Mouse (Mus musculus): ENCODE results near the gene Tmem222. TPM values are rescaled to one million over a fixed set of nuclear protein-coding genes. Genes with fewer than 3 reads are reported as not detected.

Tmem222 gene
- polyA plus RNA-seq, 1 experiment: 47.7 TPM

GRCm38 (mm10) chr4:133300421-133300820, 22.8 kb upstream of the Tmem222 start:
- Histone ChIP-seq H3K4me1 (ENCODE audit: control insufficient read depth, insufficient read depth, low read length) (no peaks in the 10 kb centered on the region), H3K4me3 (ENCODE audit: insufficient read depth, low read length) (no peak overlapping the region), H3K27ac (ENCODE audit: insufficient read depth, low read length) (no peak overlapping the region)
- TF ChIP-seq CTCF (IDR thresholded peaks at IDR 0.05; ENCODE audit: borderline replicate concordance, insufficient read depth, low read length) (no peak), POLR2A (IDR thresholded peaks at IDR 0.05; ENCODE audit: low read depth, low read length) (no peak)

GRCm38 (mm10) chr4:133299701-133300100, 22.1 kb upstream of the Tmem222 start:
- no peak overlapping the region for H3K27ac ChIP-seq (ENCODE audit: insufficient read depth, low read length)
- no peaks in the 10 kb centered on the region for H3K4me1 ChIP-seq (ENCODE audit: control insufficient read depth, insufficient read depth, low read length)
- H3K4me3 ChIP-seq (ENCODE audit: insufficient read depth, low read length): no peak overlapping the region
- TF ChIP-seq POLR2A (IDR thresholded peaks at IDR 0.05; ENCODE audit: low read depth, low read length) (no peak), CTCF (IDR thresholded peaks at IDR 0.05; ENCODE audit: borderline replicate concordance, insufficient read depth, low read length) (no peak)

- Histone ChIP-seq H3K4me1 (ENCODE audit: control insufficient read depth, insufficient read depth, low read length) (no peaks in the 10 kb centered on the region), H3K27ac (ENCODE audit: insufficient read depth, low read length) (no peak overlapping the region), H3K4me3 (ENCODE audit: insufficient read depth, low read length) (no peak overlapping the region)
- no peak for TF ChIP-seq CTCF (IDR thresholded peaks at IDR 0.05; ENCODE audit: borderline replicate concordance, insufficient read depth, low read length)
- TF ChIP-seq POLR2A (IDR thresholded peaks at IDR 0.05; ENCODE audit: low read depth, low read length): no peak
These were observed 21.1 kb upstream of the Tmem222 start for GRCm38 (mm10) chr4:133298516-133299365.

- Histone ChIP-seq H3K4me3 (ENCODE audit: insufficient read depth, low read length) (no peak overlapping the region), H3K27ac (ENCODE audit: insufficient read depth, low read length) (no peak overlapping the region), H3K4me1 (ENCODE audit: control insufficient read depth, insufficient read depth, low read length) (no peaks in the 10 kb centered on the region)
- no peak for TF ChIP-seq POLR2A (IDR thresholded peaks at IDR 0.05; ENCODE audit: low read depth, low read length)
- TF ChIP-seq CTCF (IDR thresholded peaks at IDR 0.05; ENCODE audit: borderline replicate concordance, insufficient read depth, low read length): peak; percentile 99
These were observed 20.2 kb upstream of the Tmem222 start for GRCm38 (mm10) chr4:133297801-133298238.

GRCm38 (mm10) chr4:133297360-133297759, 19.8 kb upstream of the Tmem222 start:
- TF ChIP-seq CTCF (IDR thresholded peaks at IDR 0.05; ENCODE audit: borderline replicate concordance, insufficient read depth, low read length) (no peak), POLR2A (IDR thresholded peaks at IDR 0.05; ENCODE audit: low read depth, low read length) (no peak)
- Histone ChIP-seq H3K27ac (ENCODE audit: insufficient read depth, low read length) (no peak overlapping the region), H3K4me3 (ENCODE audit: insufficient read depth, low read length) (no peak overlapping the region), H3K4me1 (ENCODE audit: control insufficient read depth, insufficient read depth, low read length) (no peaks in the 10 kb centered on the region)

GRCm38 (mm10) chr4:133294084-133294483, 16.5 kb upstream of the Tmem222 start:
- H3K4me1 ChIP-seq (ENCODE audit: control insufficient read depth, insufficient read depth, low read length): no peaks in the 10 kb centered on the region
- no peak for TF ChIP-seq POLR2A (IDR thresholded peaks at IDR 0.05; ENCODE audit: low read depth, low read length)
- no peak for TF ChIP-seq CTCF (IDR thresholded peaks at IDR 0.05; ENCODE audit: borderline replicate concordance, insufficient read depth, low read length)
- no peak overlapping the region for H3K27ac ChIP-seq (ENCODE audit: insufficient read depth, low read length)
- H3K4me3 ChIP-seq (ENCODE audit: insufficient read depth, low read length): no peak overlapping the region

GRCm38 (mm10) chr4:133292901-133293843, 15.6 kb upstream of the Tmem222 start:
- Histone ChIP-seq H3K4me1 (ENCODE audit: control insufficient read depth, insufficient read depth, low read length) (no peaks in the 10 kb centered on the region), H3K27ac (ENCODE audit: insufficient read depth, low read length) (no peak overlapping the region), H3K4me3 (ENCODE audit: insufficient read depth, low read length) (no peak overlapping the region)
- TF ChIP-seq CTCF (IDR thresholded peaks at IDR 0.05; ENCODE audit: borderline replicate concordance, insufficient read depth, low read length): no peak
- TF ChIP-seq POLR2A (IDR thresholded peaks at IDR 0.05; ENCODE audit: low read depth, low read length): no peak

- Histone ChIP-seq H3K27ac (ENCODE audit: insufficient read depth, low read length) (no peak overlapping the region), H3K4me1 (ENCODE audit: control insufficient read depth, insufficient read depth, low read length) (no peaks in the 10 kb centered on the region), H3K4me3 (ENCODE audit: insufficient read depth, low read length) (no peak overlapping the region)
- TF ChIP-seq CTCF (IDR thresholded peaks at IDR 0.05; ENCODE audit: borderline replicate concordance, insufficient read depth, low read length) (no peak), POLR2A (IDR thresholded peaks at IDR 0.05; ENCODE audit: low read depth, low read length) (no peak)
These were observed 14.8 kb upstream of the Tmem222 start for GRCm38 (mm10) chr4:133292405-133292804.

- Histone ChIP-seq H3K4me3 (ENCODE audit: insufficient read depth, low read length) (no peak overlapping the region), H3K27ac (ENCODE audit: insufficient read depth, low read length) (no peak overlapping the region), H3K4me1 (ENCODE audit: control insufficient read depth, insufficient read depth, low read length) (no peaks in the 10 kb centered on the region)
- TF ChIP-seq CTCF (IDR thresholded peaks at IDR 0.05; ENCODE audit: borderline replicate concordance, insufficient read depth, low read length) (no peak), POLR2A (IDR thresholded peaks at IDR 0.05; ENCODE audit: low read depth, low read length) (no peak)
These were observed 13.7 kb upstream of the Tmem222 start for GRCm38 (mm10) chr4:133291255-133291654.
